Comparison of ENCODE assay signal across 8 mouse cellular contexts in the genomic region with DNA sequence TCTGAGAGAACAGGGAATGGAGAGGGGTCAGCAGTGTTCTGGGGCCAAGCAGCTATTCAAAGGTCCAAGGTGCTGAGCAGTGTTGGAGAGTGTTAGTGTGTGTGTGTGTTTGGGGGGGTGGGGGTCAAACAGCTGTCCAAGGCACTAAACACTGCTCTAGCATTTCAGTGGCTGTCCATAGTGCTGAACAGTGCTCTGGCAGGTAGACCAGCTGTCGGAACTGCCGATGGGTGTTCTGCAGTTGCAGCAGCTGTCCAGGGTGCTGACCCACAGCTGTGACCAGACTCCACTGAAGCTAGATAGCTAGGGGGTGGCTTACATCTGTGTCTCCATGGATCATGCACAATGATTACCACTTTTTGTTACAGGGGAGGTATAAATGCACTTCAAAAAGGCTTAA. TPM values are rescaled to one million over a fixed set of nuclear protein-coding genes. Genes with fewer than 3 reads are reported as not detected.
DNase-seq lines count a peak whose midpoint lies in the region; ATAC-seq and TF ChIP-seq lines count a peak whose summit lies in the region.

No protein-coding gene starts in this region.

- intact Hi-C loops in left cerebral cortex, postnatal 14 days (cut with DNase I) = no loop called here

- no peak for TF ChIP-seq CTCF in kidney, adult 2 months (conservative IDR thresholded peaks at IDR 0.05; ENCODE audit: insufficient read depth, insufficient read length, low read depth, low read length)

- no peak overlapping the region for H3K9ac ChIP-seq in intestine, embryonic 14.5 days (ENCODE audit: low read length)
- no peak overlapping the region for H3K9ac ChIP-seq in intestine, embryonic 15.5 days

- H3K27me3 ChIP-seq in intestine, embryonic 14.5 days (replicated peaks; ENCODE audit: control insufficient read depth, insufficient read depth, low read length) = no peaks in the 10 kb centered on the region
- no peaks in the 10 kb centered on the region for H3K27me3 ChIP-seq in intestine, embryonic 15.5 days (replicated peaks)
- no peaks in the 10 kb centered on the region for H3K27me3 ChIP-seq in kidney, adult 2 months (replicated peaks; ENCODE audit: control insufficient read depth, insufficient read depth, low read length)

- no peaks in the 10 kb centered on the region for H3K4me1 ChIP-seq in intestine, embryonic 14.5 days (replicated peaks; ENCODE audit: control insufficient read depth, insufficient read depth, low read length)
- no peaks in the 10 kb centered on the region for H3K4me1 ChIP-seq in intestine, embryonic 15.5 days (replicated peaks)
- no peaks in the 10 kb centered on the region for H3K4me1 ChIP-seq in kidney, adult 2 months (ENCODE audit: control insufficient read depth, insufficient read depth, low read length)

- 5% methylated on average over 2 of the region's 2 CpGs for WGBS in intestine, embryonic 14.5 days
- 2% methylated on average over 2 of the region's 2 CpGs for WGBS in intestine, embryonic 15.5 days
- WGBS in kidney, adult 2 months = 6% methylated on average over 2 of the region's 2 CpGs

- ATAC-seq in intestine, embryonic 14.5 days (replicated peaks; ENCODE audit: low FRiP score, low TSS enrichment, low read depth) = no peak
- ATAC-seq in intestine, embryonic 15.5 days = no peak
- ATAC-seq in megakaryocyte progenitor cell, adult 5-6 weeks (replicated peaks; ENCODE audit: poor library complexity) = peak; percentile 42; the same call in 1 of the 2 replicates
- no peak for ATAC-seq in cerebellum, adult (ENCODE audit: insufficient number of reproducible peaks, low FRiP score, low TSS enrichment)

- no peak for TF ChIP-seq POLR2A in kidney, adult 2 months (IDR thresholded peaks at IDR 0.05; ENCODE audit: low read depth, low read length)

- H3K36me3 ChIP-seq in intestine, embryonic 14.5 days (ENCODE audit: control insufficient read depth, insufficient read depth, low read length) = no peaks in the 10 kb centered on the region
- H3K36me3 ChIP-seq in intestine, embryonic 15.5 days = no peaks in the 10 kb centered on the region
- H3K36me3 ChIP-seq in kidney, adult 2 months (ENCODE audit: control insufficient read depth, insufficient read depth, low read length) = no peaks in the 10 kb centered on the region

- H3K9me3 ChIP-seq in intestine, embryonic 14.5 days (ENCODE audit: control insufficient read depth, low read length) = no peaks in the 10 kb centered on the region
- H3K9me3 ChIP-seq in intestine, embryonic 15.5 days = no peaks in the 10 kb centered on the region

- peak; percentile 85 for DNase-seq in intestine, embryonic 14.5 days (ENCODE audit: low spot score)
- peak; percentile 37 for DNase-seq in adipocyte (ENCODE audit: low spot score)
- peak; percentile 34 for DNase-seq in kidney, adult 2 months
- no peak for DNase-seq in left cerebral cortex, postnatal 14 days (ENCODE audit: low spot score in 2 of 2)
- DNase-seq in MN1 (ENCODE audit: low spot score) = no peak

- H3K4me3 ChIP-seq in intestine, embryonic 14.5 days (ENCODE audit: low read depth, low read length) = no peak overlapping the region
- H3K4me3 ChIP-seq in intestine, embryonic 15.5 days (replicated peaks) = no peak overlapping the region
- H3K4me3 ChIP-seq in kidney, adult 2 months (ENCODE audit: insufficient read depth, low read depth, low read length) = no peak overlapping the region

- H3K4me2 ChIP-seq in intestine, embryonic 14.5 days (ENCODE audit: low read length) = no peak overlapping the region
- no peak overlapping the region for H3K4me2 ChIP-seq in intestine, embryonic 15.5 days (replicated peaks)

- no peak overlapping the region for H3K27ac ChIP-seq in intestine, embryonic 14.5 days (ENCODE audit: low read depth)
- no peak overlapping the region for H3K27ac ChIP-seq in intestine, embryonic 15.5 days
- no peak overlapping the region for H3K27ac ChIP-seq in kidney, adult 2 months (ENCODE audit: insufficient read depth, low read depth, low read length)

RNA-seq across cellular contexts. Expression of gene Igsf21, which starts 36.8 kb away (rescaled TPM):
- polyA plus RNA-seq in intestine, embryonic 14.5 days (2014; fragmentation: Nextera tagmentation; extraction: Ambion mirVana) = 1.9 and 2.2 TPM in 2 replicates
- 1.3 and 1.5 TPM in 2 replicates for polyA plus RNA-seq in intestine, embryonic 15.5 days (2015; fragmentation: Nextera tagmentation; extraction: Ambion mirVana)
- 0.33 and 0.39 TPM in 2 replicates for polyA plus RNA-seq in kidney, adult 2 months (2012; rRNA removed)
- total RNA-seq in megakaryocyte progenitor cell, adult 5-6 weeks (2015) = not detected in 2 replicates
- total RNA-seq in megakaryocyte progenitor cell, adult 5-6 weeks (2017) = not detected in 2 replicates
- total RNA-seq in left cerebral cortex, postnatal 14 days (2021) = 100 to 1,000 TPM; 108 to 128 TPM

Comparison
In these comparisons a context has a peak if more than half of its experiments do, and no peak if none do; other contexts are left out.
1. DNase-seq: peak in intestine, embryonic 14.5 days (single experiment), adipocyte (single experiment) and kidney, adult 2 months (single experiment); none in left cerebral cortex, postnatal 14 days (0 of 2) and MN1 (single experiment).